Mouse (Mus musculus) ES-E14 (cell line): ENCODE measurements at regions not wholly inside any gene's neighbourhood (a gene's known extent, or its start where the extent isn't known, plus 50 kb on each side); places are given as distances from the start of the nearest gene placed in this dataset.

Experiments
- CHD2 ChIP-seq: IDR thresholded peaks from 2 replicates; pipeline ENCODE4 v1.6.1; 2014; ENCODE audit warnings: mild to moderate bottlenecking, low read depth, low read length, inconsistent platforms
- HCFC1 ChIP-seq: IDR thresholded peaks from 2 replicates; pipeline ENCODE4 v1.6.1; 2012; ENCODE audit warnings: low read length, inconsistent platforms, borderline replicate concordance; ENCODE audit not compliant: insufficient read depth
- ZC3H11A ChIP-seq: IDR thresholded peaks from 2 replicates; pipeline ENCODE4 v1.6.1; 2012; ENCODE audit warnings: low read depth, mild to moderate bottlenecking, inconsistent platforms, low read length, borderline replicate concordance
- ZNF384 ChIP-seq: IDR thresholded peaks from 2 replicates; pipeline ENCODE4 v1.6.1; 2012; ENCODE audit warnings: low read depth, low read length, inconsistent platforms

DNA sequence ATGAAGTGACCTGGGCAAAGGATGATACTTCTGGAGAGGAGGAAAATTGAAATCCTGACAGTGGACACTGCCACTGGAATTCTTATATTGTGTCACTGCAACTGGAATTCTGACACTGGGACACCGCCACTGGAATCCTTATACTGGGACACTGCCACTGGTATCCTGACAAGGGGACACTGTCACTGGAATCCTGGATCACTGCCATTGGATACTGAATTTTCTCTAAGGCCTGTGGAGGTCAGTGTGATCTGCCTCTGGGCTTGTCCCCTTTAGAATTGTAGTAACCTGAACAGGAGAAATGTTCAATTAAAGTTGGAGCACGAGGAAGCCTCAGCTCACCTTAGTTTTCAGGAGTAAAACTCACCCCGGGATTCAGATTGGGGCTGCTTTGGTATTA lies 205.0 kb downstream of the Gm5447 start:
- no peak for TF ChIP-seq ZNF384
- no peak for TF ChIP-seq CHD2
- no peak for TF ChIP-seq ZC3H11A
- TF ChIP-seq HCFC1, result no peak
